Mouse (Mus musculus) CD4-positive, CD25-positive, alpha-beta regulatory T cell, adult 9 weeks (primary cell): ENCODE results near the gene Mr1. TPM values are rescaled to one million over a fixed set of nuclear protein-coding genes. Genes with fewer than 3 reads are reported as not detected.

ENCODE experiments used
- polyA plus RNA-seq: library from polyadenylated mRNA; unstranded; fragments of 100-300 nt; shearing (Covaris generic); gene quantifications from one replicate; pipeline ENCODE4 v1.2.1, GENCODE M21; 2017

Mr1 gene
- 28.0 TPM for polyA plus RNA-seq

GRCm38 (mm10) chr1:155146572-155146980 lies at the start of gene Mr1:
Gene Mr1, minus strand, starts transcription at chr1:155146814.

GRCm38 (mm10) chr1:155158141-155158969 lies 11.7 kb upstream of the Mr1 start, which contains the start of gene Stx6:
Gene Stx6, plus strand, starts transcription at chr1:155158715.

GRCm38 (mm10) chr1:155099280-155099848 lies 47.2 kb downstream of the Mr1 start, which contains the start of gene Ier5:
Gene Ier5, minus strand, starts transcription at chr1:155099636.

Other genes starting within 250 kb of the Mr1 start
- gene Ier5, start 47.2 kb downstream of the Mr1 start, polyA plus RNA-seq, result 7.3 TPM
- 39.0 TPM for gene Stx6, start 11.9 kb upstream of the Mr1 start, polyA plus RNA-seq
- 1.5 TPM for gene BC034090, start 97.6 kb upstream of the Mr1 start, polyA plus RNA-seq